Mouse (Mus musculus) cortical plate, adult 2 months (tissue): Measurements from ENCODE around the gene Zfp956.

Experiments
- CTCF ChIP-seq: fragments of 200-500 bp; IDR thresholded peaks from 2 replicates; pipeline ENCODE4 v1.5.1; 2011; ENCODE audit warnings: mild to moderate bottlenecking, control low read depth, low read length; ENCODE audit not compliant: insufficient read depth; ENCODE audit errors: extremely low read depth
- POLR2A ChIP-seq: fragments of 200-500 bp; IDR thresholded peaks from 2 replicates; pipeline ENCODE4 v1.6.1; 2011; ENCODE audit warnings: mild to moderate bottlenecking, low read length, control low read depth; ENCODE audit not compliant: insufficient read depth; ENCODE audit errors: extremely low read depth

- TF ChIP-seq POLR2A, result no peak
- TF ChIP-seq CTCF, result no peak
Measured at GRCm38 (mm10) chr6:47903587-47903986, 49.6 kb upstream of the Zfp956 start.
